Mouse (Mus musculus) embryonic facial prominence, embryonic 15.5 days (tissue): Measurements from ENCODE around the gene Zc3h12a. TPM values are rescaled to one million over a fixed set of nuclear protein-coding genes. Genes with fewer than 3 reads are reported as not detected.

Experiments
- ATAC-seq: fragments of 200-750 bp; cut with Nextera tagmentation; 2 replicates; pipeline ENCODE4 v1.8.0; 2017; ENCODE audit warnings: low read depth, moderate TSS enrichment; ENCODE audit not compliant: insufficient number of reproducible peaks, low FRiP score, low TSS enrichment
- H3K27ac ChIP-seq: fragments of 300-500 bp; sonication (generic); replicated peaks from 2 replicates; pipeline ENCODE4 v1.5.1; 2015; ENCODE audit warnings: mild to moderate bottlenecking, inconsistent platforms
- H3K27me3 ChIP-seq: fragments of 300-500 bp; sonication (generic); 2 replicates; pipeline ENCODE4 v1.6.1; 2015; ENCODE audit warnings: inconsistent platforms
- H3K36me3 ChIP-seq: fragments of 300-500 bp; sonication (generic); 2 replicates; pipeline ENCODE4 v1.6.1; 2015; ENCODE audit warnings: mild to moderate bottlenecking, inconsistent platforms
- H3K4me1 ChIP-seq: fragments of 300-500 bp; sonication (generic); 2 replicates; pipeline ENCODE4 v1.6.1; 2015; ENCODE audit warnings: inconsistent platforms
- H3K4me2 ChIP-seq: fragments of 300-500 bp; sonication (generic); replicated peaks from 2 replicates; pipeline ENCODE4 v1.6.1; 2015; ENCODE audit warnings: mild to moderate bottlenecking, inconsistent platforms
- H3K4me3 ChIP-seq: fragments of 300-500 bp; sonication (generic); replicated peaks from 2 replicates; pipeline ENCODE4 v1.5.1; 2015; ENCODE audit warnings: mild to moderate bottlenecking, inconsistent platforms
- H3K9ac ChIP-seq: fragments of 300-500 bp; sonication (generic); 2 replicates; pipeline ENCODE4 v1.6.1; 2015; ENCODE audit warnings: inconsistent platforms
- H3K9me3 ChIP-seq: fragments of 300-500 bp; sonication (generic); replicated peaks from 2 replicates; pipeline ENCODE4 v1.6.1; 2016; ENCODE audit warnings: inconsistent platforms
- WGBS: fragments of 180-500 bp; shearing (Covaris S2); methylation state at CpG from one replicate; pipeline ENCODE4 v1.1.7; 2015; 5-methylcytosine and 5-hydroxymethylcytosine counted together
- polyA plus RNA-seq: library from polyadenylated mRNA; unstranded; fragments of >200 nt; fragmentation: Nextera tagmentation; extraction: Ambion mirVana; gene quantifications from 2 replicates; pipeline ENCODE4 v1.2.1, GENCODE M21; 2015

The Zc3h12a gene
- polyA plus RNA-seq, 1 experiment from 2014 or later: 2.1 TPM

DNA sequence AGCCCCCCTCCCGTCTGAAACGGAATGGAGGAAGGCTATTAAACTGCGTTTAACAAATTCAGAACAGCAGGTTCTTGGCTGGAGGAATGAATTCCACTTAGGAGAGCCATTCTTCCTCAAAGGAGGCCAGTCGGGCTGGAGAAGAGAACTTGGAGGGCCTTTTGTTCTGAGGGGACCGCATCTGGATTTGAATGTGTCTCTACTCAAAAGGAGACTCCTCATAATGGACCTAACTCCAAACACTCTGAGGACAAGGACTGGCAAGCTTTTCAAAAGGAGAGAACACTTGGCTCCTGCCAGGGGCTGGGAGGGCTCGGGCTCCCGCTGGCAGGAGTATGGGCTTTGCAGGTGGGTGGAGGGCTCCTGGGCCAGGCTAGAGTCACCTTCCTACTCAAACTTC lies 17.0 kb upstream of the Zc3h12a start:
- no peak overlapping the region for H3K4me3 ChIP-seq
- H3K36me3 ChIP-seq: no peaks in the 10 kb centered on the region
- H3K9me3 ChIP-seq: no peaks in the 10 kb centered on the region
- 31% methylated on average over 7 of the region's 7 CpGs for WGBS
- 0 out of 2 replicates have a peak, but pooled peaks cover 5% of the 10 kb centered on the region for H3K4me1 ChIP-seq
- no peak overlapping the region; the same call in 1 of the 2 replicates for H3K27ac ChIP-seq
- H3K9ac ChIP-seq: no peak overlapping the region
- H3K4me2 ChIP-seq: no peak overlapping the region
- H3K27me3 ChIP-seq: peaks cover 10% of the 10 kb centered on the region; the same call in 1 of the 2 replicates
- ATAC-seq: no peak

DNA sequence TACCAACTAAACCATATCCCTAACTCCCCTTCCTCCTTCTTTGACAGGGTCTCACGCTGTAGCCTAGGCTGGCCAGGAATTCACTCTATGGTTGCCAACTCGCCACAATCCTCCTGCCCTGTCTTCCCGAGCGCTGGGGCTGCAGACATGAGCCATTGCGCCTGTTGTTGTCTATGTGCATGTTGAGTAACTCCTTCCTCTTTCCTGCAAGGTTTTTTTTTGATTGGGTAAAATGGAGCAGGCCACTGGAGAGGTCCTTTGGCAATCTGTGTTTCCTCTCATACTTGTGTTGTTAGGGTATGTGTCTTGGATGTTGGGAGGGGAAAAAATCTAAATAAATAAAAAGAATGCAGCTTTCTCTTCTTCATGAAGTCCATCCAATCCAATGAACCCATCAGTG lies 16.6 kb upstream of the Zc3h12a start:
- no peaks in the 10 kb centered on the region for H3K36me3 ChIP-seq
- H3K4me3 ChIP-seq: no peak overlapping the region
- no peak overlapping the region for H3K9ac ChIP-seq
- H3K4me1 ChIP-seq: 0 out of 2 replicates have a peak, but pooled peaks cover 3% of the 10 kb centered on the region
- no peak for ATAC-seq
- 79% methylated on average over 5 of the region's 5 CpGs for WGBS
- H3K27ac ChIP-seq: no peak overlapping the region
- H3K9me3 ChIP-seq: no peaks in the 10 kb centered on the region
- H3K4me2 ChIP-seq: no peak overlapping the region
- H3K27me3 ChIP-seq: peaks cover 10% of the 10 kb centered on the region; the same call in 1 of the 2 replicates

DNA sequence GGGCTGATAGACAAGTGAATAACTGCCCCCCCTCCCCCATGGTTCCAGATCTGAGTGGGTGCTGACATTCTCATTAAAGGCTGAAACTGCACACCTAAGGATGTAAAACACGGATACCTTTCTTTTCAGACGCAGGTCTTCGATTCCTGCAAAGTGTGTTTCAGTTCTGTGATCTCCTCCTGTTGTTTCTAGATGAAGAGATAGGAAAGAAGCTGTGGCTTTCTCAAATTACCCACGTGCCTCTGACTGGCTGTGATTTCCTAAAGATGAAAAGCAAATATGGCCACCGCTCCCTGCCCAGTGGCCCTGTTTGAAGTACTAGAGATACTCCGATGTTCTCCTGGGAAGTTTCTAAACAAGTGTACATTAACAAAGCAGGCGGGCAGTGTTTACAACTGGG lies 10.7 kb upstream of the Zc3h12a start:
- H3K36me3 ChIP-seq: no peaks in the 10 kb centered on the region
- H3K4me3 ChIP-seq: no peak overlapping the region
- no peak overlapping the region for H3K4me2 ChIP-seq
- H3K9me3 ChIP-seq: no peaks in the 10 kb centered on the region
- ATAC-seq: no peak
- H3K4me1 ChIP-seq: no peaks in the 10 kb centered on the region
- H3K27me3 ChIP-seq: no peaks in the 10 kb centered on the region
- 39% methylated on average over 7 of the region's 7 CpGs for WGBS
- H3K9ac ChIP-seq: no peak overlapping the region
- H3K27ac ChIP-seq: no peak overlapping the region

DNA sequence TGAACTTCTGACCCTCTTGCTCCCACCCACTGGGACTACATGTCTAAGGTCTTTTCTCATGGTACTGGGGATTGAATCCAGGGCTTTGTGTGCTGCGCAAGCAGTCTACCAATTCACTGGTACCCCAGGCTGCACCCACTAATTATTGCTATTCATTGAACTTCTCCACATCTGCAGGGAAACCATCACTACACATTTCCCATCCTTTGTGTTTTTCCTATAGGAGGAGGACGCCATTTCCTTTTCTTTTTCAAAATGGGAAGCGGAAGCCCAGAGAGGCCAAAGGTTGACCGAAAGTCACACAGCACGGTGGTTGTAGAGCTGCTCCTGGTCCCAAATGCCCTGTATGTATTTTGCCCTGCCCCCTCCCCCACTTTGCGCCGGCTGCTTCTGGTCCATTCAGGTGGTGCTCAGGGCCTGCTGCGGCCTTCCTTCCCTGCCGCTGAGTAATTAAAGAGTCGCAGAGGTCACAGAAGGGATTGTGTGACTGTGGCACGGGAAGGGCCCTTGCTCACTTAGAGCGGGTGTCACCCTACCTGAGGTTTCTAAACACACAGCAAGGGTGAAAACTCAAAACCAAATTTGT lies 8.8 kb upstream of the Zc3h12a start:
- 50% methylated on average over 12 of the region's 12 CpGs for WGBS
- H3K9me3 ChIP-seq: no peaks in the 10 kb centered on the region
- H3K27me3 ChIP-seq: no peaks in the 10 kb centered on the region
- H3K36me3 ChIP-seq: no peaks in the 10 kb centered on the region
- no peak for ATAC-seq
- no peak overlapping the region for H3K4me3 ChIP-seq
- H3K27ac ChIP-seq: no peak overlapping the region
- no peak overlapping the region for H3K9ac ChIP-seq
- H3K4me2 ChIP-seq: no peak overlapping the region
- no peaks in the 10 kb centered on the region for H3K4me1 ChIP-seq

DNA sequence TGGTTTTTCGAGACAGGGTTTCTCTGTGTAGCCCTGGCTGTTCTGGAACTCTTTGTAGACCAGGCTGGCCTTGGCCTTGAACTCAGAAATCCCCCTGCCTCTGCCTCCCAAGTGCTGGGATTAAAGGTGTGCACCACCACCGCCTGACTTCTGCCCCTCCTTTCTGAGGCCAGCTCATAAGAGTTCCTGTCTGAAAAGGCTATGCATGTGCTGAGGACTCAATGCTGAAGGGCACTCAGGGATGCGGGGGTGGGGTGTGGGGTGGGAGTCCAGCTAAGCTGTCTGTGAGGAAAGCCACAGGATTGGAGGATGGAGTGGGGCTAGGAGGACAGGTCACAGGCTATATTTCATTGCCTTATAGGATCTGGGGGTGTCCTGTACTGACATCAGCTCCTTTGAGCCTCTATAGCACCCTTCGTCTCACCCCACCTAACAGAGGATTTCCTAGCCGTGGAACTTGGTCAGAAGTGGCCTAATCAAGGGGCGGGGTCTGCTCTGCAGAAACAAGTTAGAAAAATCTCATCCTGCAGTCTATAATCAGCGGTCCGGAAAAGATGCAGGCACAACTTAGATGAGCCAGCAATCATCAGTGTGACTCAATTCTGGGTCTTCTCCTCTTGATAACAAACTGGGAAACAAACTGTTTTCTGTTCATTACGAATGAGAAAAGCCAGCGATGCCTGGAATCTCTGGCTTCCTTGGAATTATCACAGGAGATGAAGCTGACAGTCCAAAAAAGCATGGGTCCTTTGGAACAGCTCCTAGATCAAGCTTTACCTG lies 7.6 kb upstream of the Zc3h12a start:
- Histone ChIP-seq H3K4me3 (no peak overlapping the region), H3K4me1 (no peaks in the 10 kb centered on the region), H3K9me3 (no peaks in the 10 kb centered on the region), H3K36me3 (no peaks in the 10 kb centered on the region), H3K9ac (no peak overlapping the region), H3K4me2 (no peak overlapping the region), H3K27ac (no peak overlapping the region), H3K27me3 (no peaks in the 10 kb centered on the region)
- ATAC-seq: no peak
- 74% methylated on average over 10 of the region's 10 CpGs for WGBS

- 72% methylated on average over 5 of the region's 5 CpGs for WGBS
- no peak for ATAC-seq
- Histone ChIP-seq H3K4me1 (no peaks in the 10 kb centered on the region), H3K27me3 (no peaks in the 10 kb centered on the region), H3K4me3 (no peak overlapping the region), H3K4me2 (no peak overlapping the region), H3K9ac (no peak overlapping the region), H3K27ac (no peak overlapping the region), H3K36me3 (no peaks in the 10 kb centered on the region), H3K9me3 (no peaks in the 10 kb centered on the region)
These were observed 7.0 kb upstream of the Zc3h12a start for GRCm38 (mm10) chr4:125134631-125135030.

- Histone ChIP-seq H3K9me3 (no peaks in the 10 kb centered on the region), H3K4me2 (no peak overlapping the region), H3K9ac (no peak overlapping the region), H3K27ac (no peak overlapping the region), H3K27me3 (no peaks in the 10 kb centered on the region), H3K4me1 (no peaks in the 10 kb centered on the region), H3K36me3 (no peaks in the 10 kb centered on the region), H3K4me3 (no peak overlapping the region)
- 75% methylated on average over 4 of the region's 4 CpGs for whole genome bisulfite sequencing
- ATAC-seq: no peak
These were observed 6.6 kb upstream of the Zc3h12a start for GRCm38 (mm10) chr4:125134192-125134591.

DNA sequence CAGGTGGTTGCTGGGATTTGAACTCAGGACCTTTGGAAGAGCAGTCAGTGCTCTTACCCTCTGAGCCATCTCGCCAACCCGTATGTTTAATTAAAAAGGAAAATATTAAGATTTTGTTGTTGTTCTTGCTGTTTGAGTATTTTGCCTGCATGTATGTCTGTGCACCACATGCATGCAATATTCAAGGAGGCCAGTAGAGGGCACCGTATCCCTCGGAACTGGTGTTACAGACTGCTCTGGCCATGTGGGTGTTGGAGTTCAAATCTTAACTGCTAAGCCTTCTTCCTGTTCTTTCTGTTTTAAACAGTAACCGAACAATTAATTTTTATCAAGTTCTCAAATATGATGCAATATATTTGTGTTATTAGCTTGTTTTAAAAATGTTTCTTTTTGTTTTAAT lies 4.8 kb upstream of the Zc3h12a start:
- 17% methylated on average over 5 of the region's 5 CpGs for WGBS
- Histone ChIP-seq H3K4me2 (no peak overlapping the region), H3K9me3 (no peaks in the 10 kb centered on the region), H3K9ac (no peak overlapping the region), H3K36me3 (no peaks in the 10 kb centered on the region), H3K27ac (no peak overlapping the region), H3K4me3 (no peak overlapping the region), H3K27me3 (0 out of 2 replicates have a peak, but pooled peaks cover 2% of the 10 kb centered on the region), H3K4me1 (peaks cover 1% of the 10 kb centered on the region; the same call in 1 of the 2 replicates)
- ATAC-seq: no peak

- Histone ChIP-seq H3K9me3 (no peaks in the 10 kb centered on the region), H3K9ac (no peak overlapping the region), H3K36me3 (no peaks in the 10 kb centered on the region), H3K27me3 (0 out of 2 replicates have a peak, but pooled peaks cover 2% of the 10 kb centered on the region), H3K4me1 (peaks cover 10% of the 10 kb centered on the region), H3K27ac (no peak overlapping the region), H3K4me2 (no peak overlapping the region), H3K4me3 (no peak overlapping the region)
- 73% methylated on average over 4 of the region's 4 CpGs for WGBS
- ATAC-seq: no peak
These were observed 3.9 kb upstream of the Zc3h12a start for GRCm38 (mm10) chr4:125131493-125131892.

DNA sequence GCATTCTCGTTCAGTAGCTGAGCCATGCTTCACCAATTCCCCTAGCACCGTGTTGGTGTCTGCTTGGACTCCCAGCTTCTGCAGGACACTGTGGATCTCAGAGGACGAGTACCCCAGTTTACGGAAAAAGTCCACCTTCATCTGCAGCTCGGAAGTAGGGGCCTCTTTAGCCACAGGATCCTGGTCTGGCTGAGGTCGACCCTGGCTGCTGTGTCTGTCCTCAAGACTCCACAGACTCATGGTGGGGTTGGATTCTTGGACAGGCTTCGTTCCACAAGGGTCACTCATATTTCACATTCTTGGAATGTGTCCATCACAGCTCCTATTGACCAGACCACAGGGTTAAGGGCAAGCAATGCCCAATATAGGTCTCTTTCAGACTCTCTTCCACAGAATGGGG lies 879 bp downstream of the Zc3h12a start:
- ATAC-seq: no peak
- Histone ChIP-seq H3K27ac (no peak overlapping the region), H3K27me3 (0 out of 2 replicates have a peak, but pooled peaks cover 2% of the 10 kb centered on the region), H3K36me3 (no peaks in the 10 kb centered on the region), H3K9me3 (no peaks in the 10 kb centered on the region), H3K9ac (0 out of 2 replicates have a peak overlapping the region, but pooled peaks have one; percentile 33), H3K4me2 (peak overlapping the region; percentile 99), H3K4me3 (peak overlapping the region; percentile 73), H3K4me1 (peaks cover 49% of the 10 kb centered on the region)
- WGBS: 71% methylated on average over 7 of the region's 7 CpGs

DNA sequence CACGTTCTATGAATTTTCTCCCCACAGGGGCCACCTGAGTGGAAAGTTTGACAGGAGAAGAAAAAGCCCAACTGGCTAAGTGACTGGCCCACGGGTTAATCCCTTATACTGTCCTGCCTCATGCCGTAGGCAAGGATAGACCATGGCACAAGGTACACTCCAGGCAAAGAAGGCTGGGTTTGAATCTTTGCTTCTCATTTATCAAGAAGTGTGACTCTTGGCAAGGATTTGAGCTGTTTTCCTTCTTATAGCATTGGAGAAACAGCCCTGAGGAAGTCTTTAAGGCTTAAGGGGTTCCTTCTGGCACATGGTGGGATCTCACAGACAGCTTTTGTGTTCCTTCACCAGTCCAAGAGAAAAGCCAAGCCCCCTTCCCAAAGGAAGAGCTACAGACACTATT lies 1.5 kb downstream of the Zc3h12a start:
- Histone ChIP-seq H3K9ac (no peak overlapping the region), H3K4me3 (peak overlapping the region; percentile 73; the same call in 1 of the 2 replicates), H3K27me3 (0 out of 2 replicates have a peak, but pooled peaks cover 2% of the 10 kb centered on the region), H3K27ac (no peak overlapping the region), H3K4me1 (peaks cover 49% of the 10 kb centered on the region), H3K9me3 (no peaks in the 10 kb centered on the region), H3K36me3 (0 out of 2 replicates have a peak, but pooled peaks cover under 1% of the 10 kb centered on the region), H3K4me2 (peak overlapping the region; percentile 99)
- ATAC-seq: no peak
- 84% methylated on average over 3 of the region's 3 CpGs for WGBS
